Mouse (Mus musculus): ENCODE results near the gene Pkig. TPM values are rescaled to one million over a fixed set of nuclear protein-coding genes. Genes with fewer than 3 reads are reported as not detected.

The Pkig gene
- total and polyA plus RNA-seq, 3 experiments, result 79.5 to 160 TPM; not detected in 1

DNA sequence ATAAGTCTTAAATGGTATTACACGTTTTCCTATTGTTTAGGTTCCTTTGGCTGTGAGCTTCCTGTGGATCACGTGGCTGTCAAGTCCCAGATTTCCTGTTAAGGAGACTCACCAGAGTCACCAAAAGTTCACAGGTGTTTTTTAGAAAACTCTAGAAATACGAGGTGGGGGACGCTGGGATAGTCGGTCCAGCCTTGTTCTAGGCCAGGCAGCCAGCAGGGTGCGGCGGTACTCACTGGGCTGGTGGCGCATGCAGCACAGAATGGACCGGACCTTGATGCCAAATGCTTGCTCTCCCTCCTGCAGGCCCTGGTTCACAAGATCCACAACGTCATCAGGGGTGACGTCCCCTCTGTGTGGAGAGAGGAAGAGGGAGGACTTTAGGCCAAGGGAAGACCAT, 73.8 kb downstream of the Pkig start:
- Histone ChIP-seq H3K4me1 (ENCODE audit: control insufficient read depth in 1 of 2, insufficient read depth in 2 of 2, low read length in 2 of 2) (peaks cover 5 to 14% of the 10 kb centered on the region in 2 experiments; a peak in 3 of 4 replicates), H3K4me3 (ENCODE audit: control insufficient read depth in 1 of 2, insufficient read depth in 1 of 2, low read depth in 2 of 2, low read length in 2 of 2) (no peak overlapping the region), H3K9me3 (replicated peaks; ENCODE audit: insufficient read depth, low read length) (no peaks in the 10 kb centered on the region), H3K79me2 (ENCODE audit: control insufficient read depth, insufficient read depth, low read length, poor library complexity) (no peaks in the 10 kb centered on the region), H3K27ac (ENCODE audit: control insufficient read depth, low read depth, low read length) (no peak overlapping the region), H3K27me3 (ENCODE audit: control insufficient read depth in 1 of 2, insufficient read depth in 2 of 2, low read length in 2 of 2) (no peaks in the 10 kb centered on the region), H3K9ac (ENCODE audit: control insufficient read depth, low read depth, low read length, poor library complexity, severe bottlenecking) (no peak overlapping the region), H3K36me3 (ENCODE audit: control insufficient read depth in 1 of 2, insufficient read depth in 2 of 2, low read length in 2 of 2) (peaks cover 3 to 13% of the 10 kb centered on the region in 2 experiments; a peak in 3 of 4 replicates)
- no peak for TF ChIP-seq KAT2A (conservative IDR thresholded peaks at IDR 0.05; ENCODE audit: low read depth, low read length)
- TF ChIP-seq TAL1 (IDR thresholded peaks at IDR 0.05; ENCODE audit: low read length), result no peak
- TF ChIP-seq MYC (IDR thresholded peaks at IDR 0.05; ENCODE audit: low read depth, low read length), result no peak
- TF ChIP-seq POLR2AphosphoS5 (IDR thresholded peaks at IDR 0.05; ENCODE audit: borderline replicate concordance, low read depth, low read length), result no peak
- no peak for TF ChIP-seq MAX (IDR thresholded peaks at IDR 0.05; ENCODE audit: low read length)
- TF ChIP-seq NRF1 (IDR thresholded peaks at IDR 0.05; ENCODE audit: insufficient read depth, low read depth, low read length, poor library complexity, severe bottlenecking), result no peak
- no peak for TF ChIP-seq POLR2AphosphoS2 (IDR thresholded peaks at IDR 0.05; ENCODE audit: low read length)
- TF ChIP-seq RCOR1 (IDR thresholded peaks at IDR 0.05; ENCODE audit: low read depth, low read length), result no peak
- TF ChIP-seq SMC3 (IDR thresholded peaks at IDR 0.05; ENCODE audit: low read depth, low read length), result no peak
- no peak for TF ChIP-seq UBTF (IDR thresholded peaks at IDR 0.05; ENCODE audit: borderline replicate concordance, insufficient read depth, low read depth, low read length)
- no peak for TF ChIP-seq GATA1 (IDR thresholded peaks at IDR 0.05; ENCODE audit: low read depth, low read length)
- TF ChIP-seq CHD2 (IDR thresholded peaks at IDR 0.05; ENCODE audit: low read length), result no peak
- TF ChIP-seq BHLHE40 (IDR thresholded peaks at IDR 0.05; ENCODE audit: borderline replicate concordance, low read depth, low read length), result no peak
- TF ChIP-seq ELF1 (IDR thresholded peaks at IDR 0.05; ENCODE audit: low read depth, low read length), result no peak
- DNase-seq (ENCODE audit: low read depth, low spot score), result no peak

DNA sequence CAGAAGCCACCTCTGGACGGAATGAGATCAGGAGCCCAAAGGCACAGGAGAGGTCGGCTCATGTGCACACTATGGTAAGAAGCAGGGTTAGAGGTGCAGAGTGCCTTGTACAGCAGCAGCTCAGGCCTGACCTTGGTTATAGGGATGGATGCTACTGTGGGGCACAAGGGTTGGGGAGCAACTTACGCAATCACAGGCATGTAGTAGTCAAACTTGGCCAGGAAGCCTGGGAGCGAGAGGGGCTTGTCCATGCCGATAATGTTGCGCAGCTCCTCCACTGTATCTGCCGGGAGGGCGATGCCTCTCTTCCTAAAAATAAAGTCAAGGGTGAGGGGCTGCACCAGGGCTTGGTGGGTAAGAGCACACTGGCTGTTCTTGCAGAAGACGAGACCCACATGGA, 77.0 kb downstream of the Pkig start:
- no peak overlapping the region for H3K27ac ChIP-seq (ENCODE audit: control insufficient read depth, low read depth, low read length)
- H3K79me2 ChIP-seq (ENCODE audit: control insufficient read depth, insufficient read depth, low read length, poor library complexity), result no peaks in the 10 kb centered on the region
- no peaks in the 10 kb centered on the region for H3K9me3 ChIP-seq (replicated peaks; ENCODE audit: insufficient read depth, low read length)
- H3K36me3 ChIP-seq (ENCODE audit: control insufficient read depth in 1 of 2, insufficient read depth in 2 of 2, low read length in 2 of 2), result peaks cover 3 to 13% of the 10 kb centered on the region in 2 experiments; a peak in 3 of 4 replicates
- no peaks in the 10 kb centered on the region for H3K27me3 ChIP-seq (ENCODE audit: control insufficient read depth in 1 of 2, insufficient read depth in 2 of 2, low read length in 2 of 2)
- no peak overlapping the region for H3K9ac ChIP-seq (ENCODE audit: control insufficient read depth, low read depth, low read length, poor library complexity, severe bottlenecking)
- H3K4me3 ChIP-seq (ENCODE audit: control insufficient read depth in 1 of 2, insufficient read depth in 1 of 2, low read depth in 2 of 2, low read length in 2 of 2), result no peak overlapping the region
- TF ChIP-seq GABPA (IDR thresholded peaks at IDR 0.05; ENCODE audit: low read depth, low read length) (no peak), MAFK (IDR thresholded peaks at IDR 0.05; ENCODE audit: borderline replicate concordance, low read depth, low read length) (no peak), MYB (IDR thresholded peaks at IDR 0.05; ENCODE audit: low read depth, low read length) (no peak), EP300 (IDR thresholded peaks at IDR 0.05; ENCODE audit: low read depth in 1 of 2, low read length in 2 of 2) (no peak), TAL1 (IDR thresholded peaks at IDR 0.05; ENCODE audit: low read length) (no peak), MYC (IDR thresholded peaks at IDR 0.05; ENCODE audit: low read depth, low read length) (no peak), POLR2A (IDR thresholded peaks at IDR 0.05; ENCODE audit: control insufficient read depth in 1 of 2, insufficient read depth in 1 of 2, low read depth in 1 of 2, low read length in 2 of 2, poor library complexity in 1 of 2) (no peak), KAT2A (conservative IDR thresholded peaks at IDR 0.05; ENCODE audit: low read depth, low read length) (no peak), ZMIZ1 (IDR thresholded peaks at IDR 0.05; ENCODE audit: low read depth, low read length) (no peak), MAX (IDR thresholded peaks at IDR 0.05; ENCODE audit: low read length) (no peak), JUND (IDR thresholded peaks at IDR 0.05; ENCODE audit: low read depth, low read length) (no peak), CTCF (IDR thresholded peaks at IDR 0.05 in 2 of 3, conservative IDR thresholded peaks at IDR 0.05 in 1 of 3; ENCODE audit: control insufficient read depth in 1 of 3, insufficient read depth in 1 of 3, low read depth in 2 of 3, low read length in 3 of 3, poor library complexity in 1 of 3, severe bottlenecking in 1 of 3) (no peak), ZKSCAN1 (IDR thresholded peaks at IDR 0.05; ENCODE audit: low read depth, low read length) (no peak), TCF12 (IDR thresholded peaks at IDR 0.05; ENCODE audit: low read depth, low read length) (no peak), USF2 (IDR thresholded peaks at IDR 0.05; ENCODE audit: borderline replicate concordance in 1 of 2, insufficient read depth in 1 of 2, low read depth in 1 of 2, low read length in 2 of 2) (no peak), CHD1 (IDR thresholded peaks at IDR 0.05; ENCODE audit: low read depth, low read length) (no peak), TBP (IDR thresholded peaks at IDR 0.05; ENCODE audit: low read depth, low read length) (no peak), MXI1 (IDR thresholded peaks at IDR 0.05; ENCODE audit: low read depth, low read length) (no peak), ZNF384 (IDR thresholded peaks at IDR 0.05; ENCODE audit: low read depth, low read length) (no peak)
- no peak for DNase-seq (ENCODE audit: low read depth, low spot score)
- H3K4me1 ChIP-seq (ENCODE audit: control insufficient read depth in 1 of 2, insufficient read depth in 2 of 2, low read length in 2 of 2), result peaks cover 5 to 14% of the 10 kb centered on the region in 2 experiments; a peak in 3 of 4 replicates
